Mouse (Mus musculus): ENCODE measurements around the gene Gm20721. TPM values are rescaled to one million over a fixed set of nuclear protein-coding genes. Genes with fewer than 3 reads are reported as not detected.
A peak's percentile ranks its signal among the peaks of the same experiment; 100 is the strongest.
"Not testable (repeated sequence)": the region's sequence is repeated elsewhere in the genome, so short reads cannot be mapped to it uniquely, and the experiment has no call there.

Gm20721 gene
- 1 to 10 TPM; 1.3 to 1.7 TPM for total RNA-seq (2021)
- long read RNA-seq, experiment 1: 0 reads
- long read RNA-seq, experiment 2, partial matches to known transcripts: 0 of 5 reads
- long read RNA-seq, experiment 2, other reads (novel, unspliced or antisense): 5 of 5 reads

DNA sequence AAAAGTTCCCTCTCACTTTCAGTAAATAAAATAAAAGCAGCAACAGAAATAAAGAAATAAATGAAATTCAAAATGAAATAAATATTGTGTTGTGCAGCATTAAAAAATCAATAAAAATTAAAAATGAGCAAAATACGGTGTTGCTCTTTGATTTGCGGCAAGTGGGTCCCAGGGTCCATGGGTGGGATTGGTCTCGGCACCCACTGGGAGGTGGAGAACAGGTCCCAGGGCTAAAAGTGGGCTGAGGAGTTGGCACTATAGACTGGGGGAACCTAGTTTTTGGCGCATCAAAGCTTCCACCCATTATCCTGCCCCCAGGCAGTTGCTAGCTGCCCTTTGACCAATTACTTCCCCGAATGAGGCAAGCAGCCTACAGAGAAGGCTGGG, at the start of gene Gm20721:
Gm20721 (minus strand) TSS at position 101 of the 387 bp plus-strand sequence.
- no peak for DNase-seq (ENCODE audit: low spot score in 2 of 2)

DNA sequence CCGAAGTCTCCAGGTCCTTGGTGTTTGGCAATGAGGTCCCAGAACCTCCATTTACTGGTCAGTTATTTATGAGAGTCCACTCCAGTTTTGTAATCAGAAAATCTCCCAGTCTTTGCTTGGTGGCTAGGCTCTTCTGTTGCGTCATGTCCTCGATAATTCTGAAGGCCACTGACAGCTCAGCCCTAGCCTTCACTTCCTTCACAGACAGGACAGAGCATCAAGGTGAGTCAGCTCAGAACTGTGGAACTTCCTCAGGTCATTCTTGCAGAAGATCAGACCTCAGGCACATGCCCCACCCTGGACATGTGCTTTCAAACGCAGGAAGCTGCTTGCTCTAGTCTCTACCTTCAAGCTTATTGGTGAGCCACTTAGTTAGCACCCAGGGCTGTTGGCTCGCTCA, 46.9 kb upstream of the Gm20721 start:
- DNase-seq (ENCODE audit: low spot score in 2 of 2): peak in 1 of 2 experiments; percentile 35

DNA sequence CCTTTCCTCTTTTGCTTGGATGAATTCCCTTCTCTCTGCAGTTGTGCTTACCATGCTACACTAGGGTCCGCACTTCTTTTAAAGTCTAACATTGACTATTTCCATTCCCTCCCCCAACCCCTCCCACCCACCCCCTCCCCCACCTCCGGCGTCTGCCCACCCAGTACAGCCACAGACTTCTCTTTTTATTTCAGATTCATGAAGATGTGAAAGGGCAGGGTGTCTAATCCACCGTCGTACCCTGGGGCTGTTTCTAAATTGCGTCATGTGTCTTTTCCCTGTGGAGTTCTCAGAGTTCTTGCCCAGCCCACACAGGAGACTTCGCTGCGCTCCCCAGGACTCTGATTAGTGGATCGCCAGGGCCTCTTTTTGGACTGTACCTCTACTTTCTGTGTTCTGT, 46.0 kb upstream of the Gm20721 start:
- DNase-seq (ENCODE audit: low spot score in 2 of 2): no peak

DNA sequence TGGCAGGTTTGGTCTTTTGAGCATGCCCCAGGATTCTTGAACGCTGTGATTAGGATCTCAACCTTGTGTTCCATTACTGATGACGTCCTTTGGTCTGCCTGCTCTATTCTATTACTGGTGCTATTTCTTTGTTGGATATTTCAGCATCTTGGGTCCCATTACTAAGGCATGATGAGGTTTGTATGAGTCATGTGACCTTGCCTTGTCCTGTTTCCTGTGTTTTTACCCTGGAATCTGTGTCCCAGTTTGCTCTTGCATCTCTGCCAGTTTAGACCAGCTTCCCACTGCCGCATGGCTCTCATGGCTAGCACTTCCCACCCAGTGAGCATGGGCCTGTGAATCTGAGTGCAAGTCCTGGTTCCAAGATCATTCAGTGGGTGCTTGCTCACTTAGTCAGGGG, 45.4 kb upstream of the Gm20721 start:
- DNase-seq (ENCODE audit: low spot score in 2 of 2): no peak

GRCm38 (mm10) chr2:174381021-174381420, 34.5 kb upstream of the Gm20721 start:
- DNase-seq (ENCODE audit: low spot score in 2 of 2): no peak

GRCm38 (mm10) chr2:174366571-174366970, 20.1 kb upstream of the Gm20721 start:
- DNase-seq (ENCODE audit: low spot score in 2 of 2): no peak

- DNase-seq (ENCODE audit: low spot score in 2 of 2): no peak
Measured at GRCm38 (mm10) chr2:174359656-174360055, 13.1 kb upstream of the Gm20721 start.

DNA sequence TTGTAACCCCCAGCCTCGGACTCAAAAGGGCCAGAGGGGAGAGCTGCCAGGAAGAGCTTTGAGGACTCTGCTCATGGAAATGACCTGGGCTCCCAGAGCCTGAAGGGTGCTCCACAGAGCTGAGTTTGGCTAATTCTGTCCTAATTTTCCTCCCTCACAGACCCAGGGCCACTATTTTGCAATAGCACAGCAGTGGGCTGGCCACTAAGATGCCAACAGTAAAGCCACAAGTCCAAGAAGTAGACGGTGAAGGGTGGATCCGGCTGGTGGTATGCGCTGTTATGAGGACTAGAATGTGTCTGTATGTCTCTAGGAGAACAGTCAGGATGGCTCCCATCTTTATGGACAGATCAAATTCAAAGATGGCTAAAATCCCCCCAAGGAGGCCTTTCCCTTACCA, 12.0 kb upstream of the Gm20721 start:
- DNase-seq (ENCODE audit: low spot score in 2 of 2): no peak

DNA sequence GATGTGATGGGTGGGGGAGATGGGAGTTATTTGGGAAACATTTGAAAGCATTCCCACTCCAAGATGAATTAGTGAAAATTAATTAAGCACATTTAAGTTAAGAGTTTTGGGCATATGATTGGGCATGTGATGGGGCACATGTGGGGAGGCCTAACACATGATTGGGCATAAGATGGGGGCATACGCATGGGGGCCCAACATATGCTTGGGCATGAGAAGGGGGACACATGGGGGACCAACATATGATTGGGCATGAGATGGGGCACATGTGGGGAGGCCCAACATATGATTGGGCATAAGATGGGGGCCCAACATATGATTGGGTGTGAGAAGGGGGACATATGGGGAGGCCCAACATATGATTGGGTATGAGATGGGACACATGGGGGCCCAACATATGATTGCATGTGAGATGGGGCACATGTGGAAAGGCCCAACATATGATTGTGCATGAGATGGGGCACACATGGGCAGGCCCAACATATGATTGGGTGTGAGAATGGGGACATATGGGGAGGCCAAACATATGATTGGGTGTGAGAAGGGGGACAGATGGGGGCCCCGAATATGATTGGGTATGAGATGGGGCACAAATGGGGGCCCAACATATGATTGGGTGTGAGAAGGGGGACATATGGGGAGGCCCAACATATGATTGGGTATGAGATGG, 622 bp upstream of the Gm20721 start:
- not testable (repeated sequence) for DNase-seq (ENCODE audit: low spot score in 2 of 2)

DNA sequence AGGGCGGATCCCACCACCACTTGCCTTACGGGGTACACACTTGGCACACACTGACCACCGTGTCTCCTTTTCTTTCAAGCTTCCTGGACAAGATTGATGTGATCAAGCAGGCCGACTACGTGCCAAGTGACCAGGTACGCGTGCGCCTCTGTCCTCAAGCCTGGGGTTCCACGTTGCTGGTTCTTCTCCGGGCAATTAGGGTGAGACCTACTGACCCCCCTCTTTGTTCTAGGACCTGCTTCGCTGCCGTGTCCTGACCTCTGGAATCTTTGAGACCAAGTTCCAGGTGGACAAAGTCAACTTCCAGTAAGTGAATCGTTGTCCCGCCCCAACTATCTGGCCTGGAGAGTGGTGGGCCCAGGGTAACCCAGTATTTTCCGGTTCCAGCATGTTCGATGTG, 1.5 kb downstream of the Gm20721 start:
- DNase-seq (ENCODE audit: low spot score in 2 of 2): no peak

DNA sequence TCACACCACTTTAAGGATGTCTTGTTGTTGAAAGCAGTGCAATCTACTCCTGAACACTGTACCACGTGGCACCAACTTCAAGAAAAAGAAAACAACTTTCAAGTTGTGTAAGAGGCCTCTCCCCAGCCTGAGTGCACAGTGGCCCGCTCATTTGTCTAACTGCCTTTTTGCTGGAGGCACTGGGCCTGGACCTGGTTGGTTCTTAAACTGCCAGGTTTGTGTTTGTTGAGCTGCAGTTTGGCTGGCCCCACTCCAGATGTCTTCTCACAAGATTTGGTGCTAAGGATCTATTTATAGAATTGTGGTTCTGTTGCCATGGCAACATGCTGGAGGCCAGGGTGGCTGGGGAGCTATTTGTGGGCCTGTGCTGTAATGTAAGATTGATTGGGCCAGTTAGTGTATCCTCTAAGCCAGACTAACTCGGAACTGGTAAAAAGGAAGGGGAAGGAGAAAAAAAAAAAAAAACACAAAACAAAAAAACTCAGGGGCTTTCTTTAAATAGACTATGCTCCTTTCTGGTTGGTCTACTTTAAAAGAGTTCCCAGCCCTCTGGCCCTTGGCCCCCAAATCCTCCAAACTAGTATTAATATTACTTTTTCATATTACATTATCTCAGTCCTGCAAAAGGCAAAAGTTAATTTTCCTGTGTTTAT, 2.4 kb downstream of the Gm20721 start:
- DNase-seq (ENCODE audit: low spot score in 2 of 2): peak; percentile 60 to 71

DNA sequence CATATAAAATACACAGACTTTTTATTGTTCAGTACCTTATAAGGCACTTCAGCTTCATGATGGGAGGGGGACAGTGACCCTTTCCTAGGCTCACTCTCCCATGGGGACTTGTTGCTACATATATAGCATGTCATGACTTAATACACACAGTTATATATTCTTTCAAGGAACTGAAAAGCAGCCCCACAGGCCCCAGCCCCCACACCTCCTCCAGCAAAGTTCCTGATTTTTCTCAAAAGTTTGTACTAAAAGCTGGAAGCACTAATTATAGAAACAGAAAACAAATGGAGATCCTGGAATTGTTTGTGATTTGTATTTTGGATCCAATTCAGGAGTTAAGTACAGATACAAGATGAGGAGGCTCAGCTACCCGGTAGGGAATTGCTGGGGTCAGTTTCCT, 2.9 kb downstream of the Gm20721 start:
- no peak for DNase-seq (ENCODE audit: low spot score in 2 of 2)

DNA sequence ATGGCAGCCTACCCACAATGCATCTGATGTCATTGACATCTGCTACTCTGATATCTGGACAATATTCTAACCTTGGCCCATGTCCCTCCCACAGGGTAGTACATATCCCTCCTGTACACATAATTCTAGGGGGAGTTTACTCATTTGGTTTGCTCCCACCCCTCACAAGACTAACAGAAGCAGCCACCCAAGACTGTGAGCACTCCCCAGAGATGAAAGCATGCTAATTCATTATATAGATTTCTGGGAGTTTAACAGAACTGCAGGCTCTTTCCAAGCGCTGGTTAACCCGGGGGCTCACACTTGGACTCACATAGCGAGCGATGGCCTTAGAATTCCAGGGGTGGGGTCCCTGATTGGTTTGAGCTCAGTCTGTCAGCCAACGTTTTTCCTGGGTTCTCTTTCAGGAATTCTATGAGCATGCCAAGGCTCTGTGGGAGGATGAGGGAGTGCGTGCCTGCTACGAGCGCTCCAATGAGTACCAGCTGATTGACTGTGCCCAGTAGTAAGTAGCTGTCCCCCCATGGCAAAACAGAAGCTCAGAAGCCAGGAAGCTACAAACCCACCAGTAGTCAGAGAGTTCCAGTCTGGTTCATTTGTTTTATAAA, 3.6 kb downstream of the Gm20721 start:
- DNase-seq (ENCODE audit: low spot score in 2 of 2): no peak

GRCm38 (mm10) chr2:174340893-174341580, 5.5 kb downstream of the Gm20721 start:
- DNase-seq (ENCODE audit: low spot score in 2 of 2): no peak

- no peak for DNase-seq (ENCODE audit: low spot score in 2 of 2)
Measured at GRCm38 (mm10) chr2:174340229-174340892, 6.2 kb downstream of the Gm20721 start.

GRCm38 (mm10) chr2:174339701-174340100, 6.8 kb downstream of the Gm20721 start:
- no peak for DNase-seq (ENCODE audit: low spot score in 2 of 2)

GRCm38 (mm10) chr2:174337275-174337674, 9.2 kb downstream of the Gm20721 start:
- no peak for DNase-seq (ENCODE audit: low spot score in 2 of 2)

DNA sequence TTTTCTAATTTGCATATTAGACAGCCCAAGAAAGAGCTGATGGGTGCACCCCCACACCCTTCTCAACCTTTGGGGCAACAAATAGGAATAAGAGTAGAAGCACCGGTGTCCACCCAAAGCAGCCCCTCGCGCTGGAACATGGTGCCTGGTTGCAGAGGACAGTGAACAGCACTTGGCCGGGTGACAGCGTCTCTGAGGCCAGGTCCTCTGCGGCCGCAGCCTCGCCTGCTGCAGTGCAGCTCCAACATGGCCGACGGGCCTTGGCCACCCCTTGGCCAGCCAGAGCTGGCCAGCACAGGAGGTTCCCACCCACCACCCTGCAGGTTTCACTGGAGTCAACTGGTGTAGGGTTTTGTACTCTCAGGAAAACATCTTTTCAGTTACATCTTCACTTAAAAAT, 12.1 kb downstream of the Gm20721 start:
- peak; percentile 24 to 46 for DNase-seq (ENCODE audit: low spot score in 2 of 2)

- no peak for DNase-seq (ENCODE audit: low spot score in 2 of 2)
Measured at GRCm38 (mm10) chr2:174333239-174333890, 13.1 kb downstream of the Gm20721 start.

DNA sequence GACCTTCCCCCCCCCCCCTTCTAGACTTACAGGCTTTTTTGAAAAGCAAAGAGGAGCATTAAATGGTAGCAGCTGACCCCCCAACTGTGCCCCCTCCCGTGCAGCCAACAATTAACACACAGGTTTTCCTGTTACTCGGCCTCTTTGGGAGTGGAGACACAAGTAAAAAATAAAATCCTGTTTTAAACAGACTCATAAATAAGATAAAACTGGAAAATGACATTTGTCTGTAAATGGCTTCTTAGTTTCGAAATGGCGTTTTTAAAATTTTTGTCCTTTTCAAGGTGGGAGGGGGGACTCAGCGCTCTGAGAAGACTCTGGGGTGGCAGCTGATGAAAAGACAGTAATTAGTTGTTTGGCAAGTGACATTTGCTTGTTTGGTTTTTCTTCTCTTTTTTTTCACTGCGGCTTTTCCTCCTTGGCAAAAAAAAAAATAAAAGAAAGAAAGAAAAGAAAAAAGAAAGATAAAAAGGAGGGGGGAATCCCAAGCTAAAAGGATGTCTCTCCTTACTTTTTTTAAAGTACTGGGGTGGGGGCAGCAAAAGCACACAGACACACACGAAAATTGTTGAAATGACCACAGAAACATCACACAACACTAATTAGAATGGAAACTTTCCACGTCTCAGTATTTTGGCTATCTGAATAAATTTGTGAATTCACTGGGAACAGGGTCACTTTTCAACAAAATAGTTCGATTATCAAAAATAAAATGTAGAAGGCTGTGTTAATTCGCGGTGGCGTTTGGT, 15.1 kb downstream of the Gm20721 start:
- no peak for DNase-seq (ENCODE audit: low spot score in 2 of 2)
